Mouse (Mus musculus): ENCODE results near the gene Cacna1d.

The Cacna1d gene

GRCm38 (mm10) chr14:30038431-30038830 is 452.8 kb downstream of the Cacna1d start:
- in situ Hi-C loops (cut with MboI, MseI) = loop anchor here (10.0 kb wide), 1 partner anchor 56 kb away; no protein-coding TSS in a partner anchor

DNA sequence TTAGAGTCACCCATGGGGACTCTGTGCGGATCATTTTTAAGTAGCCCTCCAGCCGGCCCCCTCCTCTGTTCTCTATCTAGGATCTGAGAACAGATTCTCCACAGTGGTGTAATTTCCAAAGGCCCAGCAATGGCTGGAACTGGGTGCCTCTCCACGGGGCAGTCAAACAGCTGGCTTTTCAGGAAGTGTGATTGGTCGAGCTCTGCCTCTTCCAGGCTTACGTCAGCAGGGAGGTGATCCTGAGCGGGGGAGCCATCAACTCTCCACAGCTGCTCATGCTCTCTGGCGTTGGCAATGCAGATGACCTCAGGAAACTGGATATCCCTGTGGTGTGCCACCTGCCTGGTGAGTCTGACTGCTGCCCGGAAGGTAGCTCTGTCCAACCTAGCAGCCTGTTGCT is 457.9 kb downstream of the Cacna1d start:
- in situ Hi-C loops (cut with MboI, MseI) = loop anchor here (10.0 kb wide), 1 partner anchor 61 kb away; no protein-coding TSS in a partner anchor

- in situ Hi-C loops (cut with MboI, MseI) = no loop called here
Measured at GRCm38 (mm10) chr14:30027378-30027777, 463.9 kb downstream of the Cacna1d start.

DNA sequence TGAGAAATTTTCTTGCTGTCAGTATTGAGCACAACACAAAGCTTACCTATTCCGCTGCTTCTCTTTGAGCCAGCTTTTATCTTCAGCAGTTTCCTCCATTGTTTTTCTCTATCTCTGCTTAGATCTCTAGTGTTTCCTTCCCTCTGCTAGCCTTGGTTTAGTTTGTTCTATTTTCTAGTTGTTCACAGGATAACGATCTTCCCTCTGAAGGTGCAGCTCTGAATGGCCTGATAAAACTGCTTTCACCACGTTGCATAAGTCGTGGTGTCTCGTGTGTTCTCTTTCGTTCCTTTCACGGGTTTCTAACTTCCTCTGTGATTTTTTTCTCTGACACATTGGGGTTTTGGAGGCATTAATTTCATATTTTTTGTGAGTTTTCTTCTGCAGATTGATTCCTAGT is 466.9 kb downstream of the Cacna1d start:
- in situ Hi-C loops (cut with MboI, MseI) = no loop called here

- in situ Hi-C loops (cut with MboI, MseI) = no loop called here
Measured at GRCm38 (mm10) chr14:30022471-30022870, 468.8 kb downstream of the Cacna1d start.

DNA sequence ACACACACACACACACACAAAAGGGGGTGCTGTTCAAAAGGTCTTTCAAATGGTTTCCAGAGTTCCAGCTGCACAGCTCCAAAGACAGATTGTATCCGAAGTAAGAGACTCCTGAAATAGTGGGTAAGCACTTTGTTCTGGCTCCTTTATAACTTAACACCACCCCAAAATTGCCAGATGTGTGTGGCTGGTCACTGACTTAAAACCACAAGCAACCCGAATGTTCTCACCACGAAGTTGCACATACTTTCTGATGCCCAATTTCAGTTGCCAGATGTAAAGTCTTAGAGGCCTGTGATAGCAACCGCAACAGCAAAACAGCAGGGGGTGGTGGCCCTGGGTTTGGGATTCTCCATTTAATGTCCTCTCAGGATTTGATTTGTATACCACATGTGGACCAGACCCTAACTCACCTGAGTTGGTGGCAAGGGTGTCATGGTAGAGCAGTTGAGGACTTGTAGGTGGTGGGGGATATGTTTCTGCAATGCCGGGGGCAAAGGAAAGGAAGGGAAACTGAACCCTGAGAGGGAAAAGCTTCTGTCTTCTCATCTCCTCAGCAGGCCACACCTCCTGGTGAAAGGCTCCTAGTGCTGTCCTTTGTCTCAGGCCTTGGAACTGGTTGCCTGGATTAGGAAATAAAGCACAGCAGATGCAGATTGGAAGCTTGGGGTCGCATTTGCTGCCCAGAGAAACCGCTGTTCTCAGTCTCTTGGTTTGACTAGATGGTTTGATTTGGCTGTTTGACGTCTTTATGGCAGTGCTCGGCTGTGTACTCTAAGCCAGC is 471.3 kb downstream of the Cacna1d start:
- in situ Hi-C loops (cut with MboI, MseI) = no loop called here

GRCm38 (mm10) chr14:30019375-30019774 is 471.9 kb downstream of the Cacna1d start:
- in situ Hi-C loops (cut with MboI, MseI) = no loop called here

DNA sequence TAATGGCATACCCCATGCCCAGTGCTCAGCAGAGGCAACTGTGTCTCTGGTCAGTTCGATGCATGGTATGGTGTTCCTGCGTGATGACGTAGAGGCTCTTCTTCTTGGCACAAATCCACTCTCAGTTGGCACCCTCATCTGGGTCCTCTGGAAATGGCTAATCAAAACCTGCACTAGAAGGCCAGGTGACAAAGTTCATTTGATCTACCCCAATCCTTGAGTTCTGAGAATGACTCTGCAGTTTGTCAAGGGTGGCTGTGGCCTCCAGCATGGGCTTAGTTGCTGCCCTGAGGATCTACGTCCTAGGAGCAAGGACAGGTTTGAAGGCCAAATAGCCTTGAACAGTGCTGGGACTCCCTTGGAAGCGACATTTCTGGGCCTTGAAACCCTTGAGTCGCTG is 472.4 kb downstream of the Cacna1d start:
- in situ Hi-C loops (cut with MboI, MseI) = no loop called here

GRCm38 (mm10) chr14:30018463-30018801 is 472.8 kb downstream of the Cacna1d start:
- in situ Hi-C loops (cut with MboI, MseI) = no loop called here

DNA sequence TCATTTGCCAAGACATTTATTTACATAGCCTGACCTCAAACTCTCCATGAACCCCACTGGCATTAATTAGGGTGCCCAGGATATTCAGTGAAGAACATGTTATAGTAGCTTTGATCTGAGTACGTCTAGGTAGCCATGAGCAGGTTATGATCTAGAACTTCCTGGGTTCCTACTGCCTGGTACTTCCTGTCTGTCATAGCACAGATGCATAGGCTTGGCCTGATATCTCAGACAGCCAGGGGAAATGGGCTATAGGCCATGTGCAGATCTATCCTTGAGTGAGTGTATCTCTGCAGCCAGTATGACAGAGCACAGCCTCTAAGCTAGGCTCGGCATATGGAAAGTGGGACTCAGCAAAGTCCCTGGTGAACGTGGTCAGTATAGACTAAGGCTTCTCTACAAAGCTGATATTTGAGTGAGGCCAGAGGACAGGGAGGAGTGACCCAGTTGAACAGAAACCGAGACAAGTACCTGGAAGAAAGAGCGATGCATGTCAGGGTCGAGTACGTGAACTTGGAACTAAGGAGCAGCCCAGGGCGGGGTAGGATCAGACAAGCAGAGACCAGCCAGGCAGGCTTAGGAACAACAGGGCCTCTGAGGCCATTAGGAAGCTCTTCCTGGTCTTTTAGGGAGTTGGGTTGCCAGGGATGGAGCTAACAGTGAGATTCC is 473.3 kb downstream of the Cacna1d start:
- in situ Hi-C loops (cut with MboI, MseI) = no loop called here

DNA sequence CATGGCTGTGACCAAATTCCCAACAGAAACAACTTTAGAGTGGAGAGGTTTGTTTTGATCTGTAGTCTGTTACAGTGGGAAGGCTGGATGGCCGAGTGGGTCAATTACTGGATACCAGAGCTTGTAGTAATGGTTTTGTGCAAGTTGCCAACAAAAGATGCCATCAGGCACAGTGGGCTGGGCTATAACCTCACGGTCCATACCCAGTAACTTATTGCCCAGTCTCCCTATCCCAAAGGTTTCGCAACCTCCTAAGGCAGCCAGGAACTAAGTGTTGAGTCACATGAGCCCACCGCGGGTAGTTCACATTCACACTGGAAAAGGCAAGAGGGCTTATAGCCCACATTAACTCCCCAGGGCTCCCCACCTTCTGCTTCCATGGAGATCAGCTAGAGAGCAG is 474.6 kb downstream of the Cacna1d start:
- in situ Hi-C loops (cut with MboI, MseI) = no loop called here

DNA sequence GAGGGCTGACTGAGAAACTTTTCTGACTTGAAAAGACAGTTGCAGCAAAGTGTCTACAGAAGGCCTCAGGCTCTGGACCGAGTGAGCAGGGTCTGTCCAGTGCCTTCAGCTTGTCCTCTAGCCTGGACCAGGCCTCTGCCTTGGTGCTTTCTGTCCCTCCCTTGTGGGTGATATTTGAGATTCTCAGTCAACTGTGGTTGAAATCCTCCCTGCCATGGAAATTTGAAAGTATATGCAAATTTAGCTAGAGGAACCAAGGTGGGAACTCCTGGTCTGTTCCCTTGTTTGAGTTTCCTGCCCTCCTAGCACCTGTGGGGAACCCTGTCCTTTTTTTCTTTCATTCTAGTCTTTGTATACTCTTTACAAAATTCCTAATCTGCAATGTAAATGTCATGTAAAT is 476.2 kb downstream of the Cacna1d start:
- in situ Hi-C loops (cut with MboI, MseI) = no loop called here

GRCm38 (mm10) chr14:30014487-30014886 is 476.8 kb downstream of the Cacna1d start:
- in situ Hi-C loops (cut with MboI, MseI) = no loop called here

DNA sequence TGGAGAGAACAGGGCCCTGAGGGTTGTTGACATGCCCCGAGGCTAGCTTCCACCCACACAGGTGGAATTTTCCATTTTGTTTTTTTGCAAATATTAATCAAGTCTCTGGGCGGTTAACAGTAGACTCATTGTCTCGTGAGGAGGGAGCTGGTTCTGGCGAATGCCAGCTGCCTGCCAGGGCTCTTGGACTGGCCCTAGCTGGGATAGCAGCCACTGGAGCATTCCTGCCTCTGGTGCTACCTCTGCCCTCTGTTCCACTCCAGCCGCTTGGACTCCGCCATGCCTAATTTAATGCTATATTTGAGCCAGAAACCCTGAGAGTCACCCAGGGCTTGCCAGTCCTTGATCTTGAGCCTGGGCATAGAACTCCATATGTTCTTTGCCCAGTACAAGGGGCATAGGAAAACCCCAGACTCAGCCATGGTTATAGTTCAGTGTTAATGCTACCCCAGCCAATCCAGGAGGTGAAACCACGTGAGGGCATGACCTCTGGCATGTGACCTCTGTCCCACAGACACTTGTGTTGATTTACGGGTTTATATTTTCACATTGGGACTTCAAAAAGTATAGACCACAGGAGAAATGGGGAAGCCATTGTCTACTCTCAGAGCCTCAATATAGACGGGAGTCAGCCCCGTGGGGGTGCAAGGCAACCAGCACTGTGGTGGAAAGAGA is 479.2 kb downstream of the Cacna1d start:
- in situ Hi-C loops (cut with MboI, MseI) = no loop called here

DNA sequence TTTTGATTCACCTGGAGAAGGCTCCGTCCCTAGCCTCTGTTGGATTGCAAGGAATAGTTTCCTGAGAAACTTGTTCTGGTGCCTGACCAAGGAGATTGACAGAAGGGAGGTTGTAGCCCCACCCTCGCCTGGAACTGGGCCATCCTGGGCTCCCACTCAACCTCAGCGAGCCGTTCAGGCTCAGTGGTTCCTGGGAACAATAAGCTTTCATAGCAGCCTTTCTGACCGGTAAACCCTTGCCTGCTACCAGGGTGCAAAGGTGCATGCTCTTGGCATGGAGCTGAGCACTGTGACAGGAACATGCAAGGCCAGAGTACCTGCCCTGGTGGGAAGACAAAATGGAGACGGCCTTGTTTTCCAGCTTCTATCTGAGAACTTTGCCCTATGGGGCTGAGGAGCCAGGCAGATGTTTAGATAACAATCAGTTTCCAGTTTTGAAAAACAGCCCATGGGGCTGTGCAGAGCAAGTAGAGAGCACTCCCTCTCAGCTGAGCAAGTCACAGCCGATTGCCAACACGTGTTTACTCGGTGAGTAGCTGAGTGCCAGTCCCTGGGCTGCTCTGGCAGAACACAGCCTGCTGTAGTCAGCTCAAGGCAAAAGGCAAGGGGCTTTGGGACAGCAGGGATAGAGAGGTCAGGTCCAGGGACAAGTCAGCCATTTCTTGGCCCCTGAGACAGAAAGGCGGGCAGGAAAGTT is 481.2 kb downstream of the Cacna1d start:
- in situ Hi-C loops (cut with MboI, MseI) = no loop called here

GRCm38 (mm10) chr14:30008733-30009575 is 482.3 kb downstream of the Cacna1d start, which contains the start of the genes Il17rb and Chdh:
TSS of gene Il17rb (minus strand) at chr14:30008896.
TSS of gene Chdh (plus strand) at chr14:30009023.
- in situ Hi-C loops (cut with MboI, MseI) = no loop called here

DNA sequence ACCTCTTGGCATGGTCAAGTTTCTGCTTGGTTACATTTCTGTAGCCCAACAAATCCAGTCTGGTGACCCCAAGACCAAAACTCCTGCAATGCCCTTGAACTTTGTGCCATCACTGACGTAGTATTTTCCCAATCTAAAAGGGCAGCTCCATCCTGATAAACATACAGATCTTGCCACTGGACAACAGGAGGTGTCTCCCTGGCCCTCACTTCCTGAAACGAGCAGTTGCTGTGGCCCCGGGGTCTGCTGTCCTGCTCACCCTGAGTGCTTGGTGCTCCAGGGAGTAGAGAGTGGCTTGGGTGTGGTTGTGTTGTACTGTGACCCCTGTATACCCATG is 491.8 kb downstream of the Cacna1d start:
- in situ Hi-C loops (cut with MboI, MseI) = loop anchor here (25.0 kb wide), 1 partner anchor 1263 kb away; the partner anchor contains the start of genes Bap1 and Phf7

DNA sequence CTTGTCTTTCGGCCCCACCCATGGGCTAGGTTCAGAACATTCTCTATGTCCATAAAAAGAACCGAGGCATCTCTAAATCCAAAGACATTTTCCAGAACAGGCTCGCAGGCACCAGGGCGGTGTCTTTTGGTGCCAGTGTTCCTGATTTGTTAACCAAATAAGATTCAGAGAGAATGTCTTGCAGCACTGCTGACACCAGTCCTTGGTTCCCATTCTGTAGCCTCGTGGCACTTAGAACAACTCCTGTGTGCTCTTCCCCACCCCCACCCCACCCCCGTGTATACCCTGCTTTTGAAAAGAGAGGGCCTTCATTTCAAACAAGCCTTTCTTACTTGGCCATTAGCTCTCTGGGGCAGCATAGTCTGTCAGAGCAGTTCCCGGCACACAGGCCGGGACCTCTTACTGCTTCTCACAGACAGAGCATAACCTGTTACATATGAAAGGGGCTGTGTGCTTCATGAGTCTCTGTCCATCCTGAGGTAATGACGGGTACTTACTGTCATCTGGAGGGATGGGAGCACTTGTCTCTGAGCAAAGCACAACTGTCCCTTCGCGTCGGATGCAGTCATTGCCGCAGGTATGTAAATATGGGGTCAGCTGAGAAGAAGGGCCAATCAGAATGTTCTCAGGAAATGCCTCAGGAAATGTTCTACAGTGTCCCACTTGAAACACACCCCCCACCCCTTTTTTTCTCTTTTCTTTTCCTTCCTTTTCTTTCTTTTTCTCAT is 492.3 kb downstream of the Cacna1d start:
- in situ Hi-C loops (cut with MboI, MseI) = loop anchor here (25.0 kb wide), 1 partner anchor 1263 kb away; the partner anchor contains the start of genes Bap1 and Phf7

DNA sequence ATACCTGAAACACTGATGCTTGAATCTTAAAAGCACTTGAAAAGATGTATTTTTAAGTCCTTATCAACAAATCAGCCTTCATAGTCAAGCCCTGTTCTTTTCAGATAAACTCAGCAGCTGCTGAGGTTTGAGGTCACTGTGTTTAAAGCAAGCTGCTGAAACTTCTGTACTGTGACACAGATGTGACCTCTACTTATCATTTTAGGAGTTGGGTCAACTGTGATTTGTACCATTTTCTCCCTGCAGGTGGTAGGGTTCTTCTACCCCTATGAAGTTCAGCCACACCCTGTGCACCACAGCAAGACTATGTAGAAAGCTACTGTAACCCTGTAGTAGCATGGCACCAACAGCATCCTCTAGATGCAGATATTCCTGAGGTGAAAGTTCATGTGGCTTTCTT is 493.9 kb downstream of the Cacna1d start:
- in situ Hi-C loops (cut with MboI, MseI) = loop anchor here (25.0 kb wide), 1 partner anchor 1265 kb away; the partner anchor contains the start of genes Bap1 and Phf7

Data from T-helper 2 cell (primary cell).